Mouse (Mus musculus): ENCODE results near the gene Il12b.
A peak's percentile ranks its signal among the peaks of the same experiment; 100 is the strongest.

The Il12b gene

DNA sequence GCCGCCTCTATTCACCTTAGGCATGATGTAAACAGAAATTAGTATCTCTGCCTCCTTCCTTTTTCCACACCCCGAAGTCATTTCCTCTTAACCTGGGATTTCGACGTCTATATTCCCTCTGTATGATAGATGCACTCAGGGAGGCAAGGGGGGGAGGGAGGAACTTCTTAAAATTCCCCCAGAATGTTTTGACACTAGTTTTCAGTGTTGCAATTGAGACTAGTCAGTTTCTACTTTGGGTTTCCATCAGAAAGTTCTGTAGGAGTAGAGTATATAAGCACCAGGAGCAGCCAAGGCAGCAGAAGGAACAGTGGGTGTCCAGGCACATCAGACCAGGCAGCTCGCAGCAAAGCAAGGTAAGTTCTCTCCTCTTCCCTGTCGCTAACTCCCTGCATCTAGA lies at the start of gene Il12b:
TSS of gene Il12b (plus strand) at position 301 of the 400 bp plus-strand sequence.
- DNase-seq = no peak

DNA sequence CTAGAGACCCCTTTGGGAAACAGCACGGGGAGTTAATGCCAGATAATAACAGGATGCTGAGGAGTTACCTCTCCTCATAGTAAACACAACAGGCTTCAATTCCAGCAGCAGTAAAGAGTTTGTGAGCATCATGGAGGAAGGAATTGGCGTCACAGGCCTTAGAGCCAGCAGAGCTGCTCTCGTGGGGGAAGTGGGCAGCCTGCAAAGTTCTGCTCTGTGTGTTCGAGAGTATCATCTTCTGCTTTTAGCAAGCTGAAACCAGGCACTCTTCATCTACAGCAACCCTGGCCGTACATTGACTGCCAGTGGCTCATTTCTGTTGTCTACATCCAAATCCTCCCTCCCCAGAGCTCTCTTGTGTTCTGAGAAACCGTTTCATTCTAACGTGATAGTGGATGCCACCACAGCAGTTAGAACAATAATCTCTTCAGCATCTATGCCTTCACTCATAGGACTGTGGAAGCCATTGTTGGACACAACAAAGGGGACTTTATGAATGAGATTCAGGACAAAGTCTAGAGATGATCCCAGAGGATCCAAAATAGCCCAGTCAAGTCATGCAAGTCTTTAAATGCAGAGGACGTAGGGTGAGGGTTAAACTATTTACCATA lies 44.9 kb upstream of the Il12b start:
- no peak for DNase-seq

DNA sequence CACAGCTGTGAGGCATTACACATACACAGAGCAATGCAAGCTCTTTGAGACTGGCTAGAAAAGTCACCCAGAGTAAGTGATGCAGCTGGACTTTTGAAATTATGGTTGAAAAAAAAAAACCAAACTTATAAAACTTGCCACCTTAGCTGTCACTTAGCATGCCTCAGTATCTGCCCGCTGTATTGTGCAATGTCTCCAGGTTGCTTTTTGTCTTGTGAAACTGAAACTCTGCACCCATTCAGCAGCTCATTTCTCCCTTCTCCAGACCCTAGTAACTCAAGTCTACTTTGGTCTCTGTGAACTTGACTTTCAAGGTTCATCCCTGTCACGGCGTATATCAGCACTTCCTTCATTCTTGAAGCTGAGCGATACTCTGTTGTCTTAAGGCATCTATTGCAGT lies 43.7 kb upstream of the Il12b start:
- DNase-seq = no peak

DNA sequence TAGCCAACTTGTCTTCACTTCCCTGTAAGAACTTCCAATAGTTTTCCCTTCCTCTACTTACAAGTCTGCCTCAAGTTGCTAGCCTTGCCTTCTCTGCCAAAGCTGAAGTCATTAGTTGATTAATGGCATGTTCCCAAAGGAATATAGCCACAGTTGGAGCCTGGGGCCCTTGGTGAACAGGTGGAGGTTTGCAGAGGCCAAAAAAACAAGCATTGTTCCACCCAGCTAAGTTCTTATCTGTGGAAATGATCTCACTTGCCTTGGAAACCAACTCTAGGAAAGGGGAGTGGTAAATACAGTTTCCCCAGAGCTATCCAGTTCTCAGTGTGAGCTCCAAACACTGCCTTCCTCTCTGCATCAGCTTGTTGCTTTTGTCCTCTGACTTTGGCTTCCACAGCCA lies 35.3 kb upstream of the Il12b start:
- DNase-seq = no peak

GRCm38 (mm10) chr11:44367711-44368110 lies 32.2 kb upstream of the Il12b start:
- DNase-seq = peak in 1 of 2 experiments; percentile 46

DNA sequence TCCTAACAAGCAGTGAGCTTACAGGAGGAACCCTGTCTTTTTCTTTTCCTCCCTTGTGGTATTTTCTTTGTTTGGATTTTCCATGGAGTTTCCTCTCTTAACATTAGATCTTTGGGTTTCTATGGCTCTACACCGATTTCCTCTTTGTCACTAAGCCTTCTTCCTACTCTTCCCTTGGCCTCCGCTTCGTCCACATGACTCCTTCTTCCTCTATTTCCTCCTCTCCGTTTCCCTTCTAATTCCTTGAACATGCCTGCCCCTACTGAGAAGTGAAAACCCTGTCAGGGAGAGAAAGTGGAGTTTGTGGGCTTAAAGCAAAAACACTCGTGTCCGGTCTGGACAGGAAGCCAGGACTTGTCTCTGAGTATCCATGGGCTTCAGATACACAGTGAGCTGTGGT lies 27.0 kb upstream of the Il12b start:
- no peak for DNase-seq

DNA sequence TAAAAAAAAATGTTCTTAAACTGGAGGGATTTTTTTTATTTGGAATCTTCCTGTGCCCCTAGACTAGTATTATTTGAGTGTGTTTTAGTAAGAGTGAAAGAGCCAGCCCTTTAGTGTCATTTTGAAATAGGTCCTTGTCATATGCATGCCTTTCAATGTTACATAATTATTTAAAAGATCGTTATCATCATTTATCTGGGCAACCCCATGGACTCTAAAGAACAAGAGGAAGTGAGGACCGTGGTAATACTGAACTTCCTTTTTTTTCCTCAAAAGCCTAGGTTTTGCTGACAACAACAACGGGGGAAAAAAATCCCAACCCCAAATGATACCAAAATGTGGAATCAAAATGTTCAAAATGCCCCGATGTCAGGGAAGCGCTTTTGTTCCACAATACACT lies 22.0 kb upstream of the Il12b start:
- DNase-seq = no peak

GRCm38 (mm10) chr11:44380432-44381051 lies 19.3 kb upstream of the Il12b start:
- DNase-seq = no peak

DNA sequence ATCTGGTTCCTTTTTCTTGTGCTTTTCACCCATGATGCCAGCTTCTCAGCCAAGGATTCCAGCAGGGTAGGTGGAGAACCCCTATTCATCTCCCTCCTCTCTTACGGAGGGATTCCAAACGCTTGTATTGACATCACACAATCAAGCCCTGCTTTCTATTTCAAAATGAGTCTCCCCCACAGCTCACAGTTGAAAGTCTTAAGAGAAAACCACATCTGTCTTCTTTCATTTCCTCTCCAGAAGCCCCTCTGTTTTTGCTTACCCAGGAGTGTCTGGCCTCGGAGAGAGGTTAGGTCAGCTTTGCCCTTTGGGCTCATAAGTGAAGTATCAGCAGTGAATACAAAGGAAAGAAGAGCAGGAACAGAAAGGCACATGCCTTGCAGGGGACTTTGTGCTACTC lies 17.7 kb upstream of the Il12b start:
- DNase-seq = no peak

- DNase-seq = no peak
These were observed 12.8 kb upstream of the Il12b start for GRCm38 (mm10) chr11:44387031-44387430.

DNA sequence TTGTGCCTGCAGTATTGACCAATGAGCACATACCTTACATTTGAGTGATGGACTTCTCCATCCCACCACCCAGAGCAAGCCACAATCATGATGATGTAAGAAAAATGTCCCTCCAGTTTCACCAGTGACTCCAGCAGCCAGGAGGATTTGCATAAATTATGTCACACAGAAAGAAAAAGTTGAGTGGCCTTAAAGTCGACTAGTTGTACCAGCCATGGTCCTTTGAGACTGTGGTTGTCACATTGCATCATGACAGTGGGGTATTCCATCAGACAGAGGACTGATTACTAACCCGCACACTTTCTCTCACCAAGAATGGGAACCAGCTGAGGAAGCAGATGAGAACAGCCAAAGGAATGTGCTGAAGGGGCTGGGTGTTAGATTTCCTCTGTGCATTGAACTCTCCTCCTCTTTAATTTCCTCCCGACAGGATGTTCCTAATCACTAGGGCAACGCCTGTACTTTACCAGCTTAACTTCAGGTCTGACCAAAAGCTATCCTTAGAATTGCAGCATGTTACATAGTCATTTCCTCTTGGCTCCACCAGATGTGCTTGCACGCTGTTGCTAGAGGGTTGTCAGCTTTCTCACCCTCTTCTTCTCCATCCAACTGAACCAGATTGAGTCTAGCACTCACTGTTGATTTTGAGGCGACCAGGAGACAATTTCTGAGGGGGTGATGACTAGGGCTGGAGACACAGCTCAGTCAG lies 9.7 kb upstream of the Il12b start:
- DNase-seq = no peak

GRCm38 (mm10) chr11:44393101-44393810 lies 6.6 kb upstream of the Il12b start:
- DNase-seq = peak in 1 of 2 experiments; percentile 44

DNA sequence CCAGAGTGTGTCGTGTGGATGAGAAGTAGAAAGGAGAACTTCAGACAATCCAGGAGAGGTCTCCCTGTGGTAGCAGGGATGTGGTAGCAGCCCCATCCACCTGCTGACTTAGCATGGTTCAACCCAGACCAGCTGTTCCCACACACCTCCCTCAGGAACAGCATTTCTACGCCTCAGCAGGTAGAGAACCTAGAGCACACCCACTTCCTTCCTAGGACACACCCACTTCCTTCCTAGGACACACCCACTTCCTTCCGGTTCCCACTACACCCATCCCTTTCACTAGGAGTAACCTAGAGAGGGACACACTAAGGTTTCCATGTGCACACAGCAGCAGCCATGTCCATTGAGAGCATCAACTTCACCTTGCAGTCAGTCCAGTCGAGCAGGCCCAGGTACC lies 4.5 kb upstream of the Il12b start:
- no peak for DNase-seq

DNA sequence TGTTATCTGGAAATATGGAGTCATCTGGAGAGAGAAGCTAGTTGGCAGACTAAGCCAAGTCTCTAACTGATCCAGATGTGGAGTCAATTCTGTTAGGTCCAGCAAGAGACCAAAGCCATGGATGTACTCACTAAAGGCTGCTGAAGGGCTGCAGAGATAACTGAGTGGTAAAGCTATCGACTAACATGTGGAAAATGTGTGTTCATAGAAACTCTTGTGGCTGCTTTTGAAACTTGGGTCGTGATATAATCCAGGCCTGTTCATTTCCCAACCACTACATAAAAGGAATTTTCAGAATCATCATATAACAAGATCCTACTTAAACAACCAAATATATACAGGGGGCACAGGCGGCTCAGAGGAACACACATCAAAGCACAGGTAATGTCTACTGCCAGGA lies 2.3 kb upstream of the Il12b start:
- no peak for DNase-seq

DNA sequence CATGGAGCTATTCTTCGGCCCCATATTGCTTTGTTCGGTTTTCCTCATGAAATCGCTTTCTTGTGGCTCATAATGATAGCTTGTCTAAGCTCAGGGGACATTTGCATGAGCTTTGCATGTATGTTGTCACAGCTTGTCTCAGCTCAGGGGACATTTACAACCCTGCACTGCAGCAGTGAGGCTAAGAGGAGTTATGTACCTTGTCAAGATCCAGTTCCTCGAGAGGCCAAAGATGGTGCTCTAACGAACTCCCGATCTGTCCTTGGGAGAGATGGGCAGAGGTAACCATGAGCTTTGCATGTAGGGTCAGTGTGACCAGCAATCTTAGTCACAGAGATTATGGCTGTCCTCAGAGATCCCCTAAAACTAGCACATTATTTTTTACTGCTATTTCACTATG lies 1.5 kb upstream of the Il12b start:
- DNase-seq = no peak

GRCm38 (mm10) chr11:44398782-44399225 lies 1.1 kb upstream of the Il12b start:
- peak; percentile 78 to 81 for DNase-seq

DNA sequence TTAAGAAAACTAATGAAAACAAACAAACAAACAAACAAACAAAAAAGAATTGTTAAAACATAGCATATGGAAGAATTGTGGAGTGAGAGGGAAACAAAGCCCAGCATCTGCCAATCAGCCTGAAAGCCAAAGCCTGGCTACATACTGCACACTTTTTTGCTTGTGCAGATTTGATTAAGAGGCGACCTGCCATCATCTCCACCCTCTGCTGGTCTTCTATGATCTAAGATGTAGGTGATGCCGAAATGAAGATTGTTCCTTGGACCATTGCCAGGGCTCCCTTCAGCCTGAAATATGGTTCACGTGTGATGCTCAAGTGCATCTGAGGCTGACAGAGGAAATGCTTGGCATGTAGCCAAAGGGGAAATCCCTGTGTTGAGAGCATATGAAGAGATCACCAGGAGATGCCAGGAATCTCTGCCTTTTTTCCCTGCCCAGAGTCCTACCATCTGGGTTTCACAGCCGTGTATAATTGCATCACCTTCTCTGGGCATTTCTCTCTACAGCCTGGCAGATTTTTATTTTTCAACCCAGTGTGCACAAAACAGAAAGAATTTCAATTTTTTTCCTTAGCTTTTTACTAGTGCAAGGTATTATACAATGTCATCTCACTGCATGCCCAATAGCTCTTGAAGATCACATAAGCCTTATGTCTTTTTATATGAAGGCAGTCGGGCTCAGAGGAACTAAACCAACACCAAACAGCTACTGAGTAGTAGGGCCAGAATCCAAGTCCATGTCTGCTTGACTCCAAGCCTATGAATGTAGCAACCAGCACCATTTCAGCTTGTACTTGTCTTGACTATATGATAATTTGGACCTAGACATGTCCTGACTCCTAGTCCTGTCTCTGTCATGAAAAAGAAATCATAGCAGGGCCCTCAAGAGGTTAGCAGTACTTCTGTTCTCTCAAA lies 2.0 kb downstream of the Il12b start:
- no peak for DNase-seq

GRCm38 (mm10) chr11:44405113-44405512 lies 5.2 kb downstream of the Il12b start:
- no peak for DNase-seq

GRCm38 (mm10) chr11:44405961-44406360 lies 6.1 kb downstream of the Il12b start:
- DNase-seq = no peak

- DNase-seq = no peak
These were observed 6.6 kb downstream of the Il12b start for GRCm38 (mm10) chr11:44406457-44406856.

- no peak for DNase-seq
These were observed 8.8 kb downstream of the Il12b start for GRCm38 (mm10) chr11:44408626-44409025.

DNA sequence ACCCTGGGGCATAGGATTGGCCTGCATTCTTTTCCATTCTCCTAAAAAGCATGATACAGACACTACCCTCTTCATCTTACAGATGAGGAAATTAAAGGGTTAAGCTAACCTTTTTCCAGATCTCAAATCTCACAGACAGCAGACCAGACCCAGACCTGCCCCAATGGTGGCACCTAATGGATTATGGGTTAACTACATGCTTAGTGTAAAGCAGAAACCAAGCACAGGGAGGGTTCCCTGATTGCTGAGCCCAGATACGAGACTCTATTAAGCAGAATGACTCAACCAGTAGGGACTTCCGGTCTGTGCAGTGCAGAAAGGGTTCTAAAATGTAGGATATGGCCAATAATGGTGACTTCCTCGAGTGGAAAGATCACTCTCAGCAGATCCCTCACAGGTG lies 10.6 kb downstream of the Il12b start:
- no peak for DNase-seq

DNA sequence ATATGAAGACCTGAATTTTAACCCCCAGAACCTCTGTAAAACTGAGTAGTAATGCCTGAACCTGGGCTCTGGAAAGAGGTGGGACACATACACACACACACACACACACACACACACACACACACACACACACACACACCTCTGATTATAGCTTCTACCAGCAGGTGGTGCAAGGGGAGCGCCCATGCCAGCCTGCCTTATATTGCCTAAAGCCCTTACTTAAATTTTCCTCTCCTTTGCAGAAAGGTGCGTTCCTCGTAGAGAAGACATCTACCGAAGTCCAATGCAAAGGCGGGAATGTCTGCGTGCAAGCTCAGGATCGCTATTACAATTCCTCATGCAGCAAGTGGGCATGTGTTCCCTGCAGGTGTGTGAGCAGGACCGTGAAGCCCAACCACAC lies 12.4 kb downstream of the Il12b start:
- DNase-seq = peak in 1 of 2 experiments; percentile 8
